Mouse (Mus musculus) ovary, adult 18-20 months (tissue): ENCODE data around the gene Cbx7.
"Not testable (repeated sequence)": the region's sequence is repeated elsewhere in the genome, so short reads cannot be mapped to it uniquely, and the experiment has no call there.

Experiments used
- DNase-seq: peaks from one replicate; pipeline ENCODE4 v3.0.0; 2022; ENCODE audit warnings: low spot score, mixed read lengths

Cbx7 gene

DNA sequence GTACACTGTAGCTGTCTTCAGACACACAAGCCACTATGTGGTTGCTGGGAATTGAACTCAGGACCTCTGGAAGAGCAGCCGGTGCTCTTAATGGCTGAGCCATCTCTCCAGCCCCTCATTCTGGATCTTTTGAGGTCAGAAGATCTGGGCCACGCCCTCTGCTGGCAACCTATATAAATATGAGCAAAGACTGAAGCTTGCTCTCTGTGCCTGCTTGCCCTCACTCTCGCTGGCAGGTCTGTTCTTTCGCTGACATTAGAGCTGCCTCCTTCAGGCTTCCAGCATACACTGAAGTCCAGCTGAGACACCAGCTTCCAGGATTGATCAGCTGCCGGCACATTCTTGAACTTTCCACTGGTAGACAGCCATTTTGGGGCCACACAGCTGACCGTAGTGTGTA, 23.2 kb downstream of the Cbx7 start:
- no peak for DNase-seq

DNA sequence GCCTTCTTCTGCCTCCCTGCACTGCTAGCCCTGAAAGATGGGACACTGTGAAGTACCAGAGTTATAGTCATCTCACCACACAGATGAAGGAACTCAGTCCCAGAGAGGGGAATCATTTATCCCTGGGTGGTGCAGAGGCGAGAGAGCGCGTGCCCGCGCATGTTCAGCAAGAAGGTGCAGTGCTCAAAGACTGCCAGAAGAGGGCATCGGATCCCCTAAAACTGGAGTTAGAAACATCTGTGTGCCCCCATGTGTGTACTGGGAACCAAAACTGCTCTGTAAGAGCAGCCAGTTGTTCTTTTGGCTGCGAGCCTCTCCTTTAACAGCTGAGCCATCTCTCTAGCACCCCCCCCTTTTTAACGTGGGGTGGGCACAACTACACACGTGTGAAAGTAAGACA, 24.1 kb downstream of the Cbx7 start:
- DNase-seq, result no peak

DNA sequence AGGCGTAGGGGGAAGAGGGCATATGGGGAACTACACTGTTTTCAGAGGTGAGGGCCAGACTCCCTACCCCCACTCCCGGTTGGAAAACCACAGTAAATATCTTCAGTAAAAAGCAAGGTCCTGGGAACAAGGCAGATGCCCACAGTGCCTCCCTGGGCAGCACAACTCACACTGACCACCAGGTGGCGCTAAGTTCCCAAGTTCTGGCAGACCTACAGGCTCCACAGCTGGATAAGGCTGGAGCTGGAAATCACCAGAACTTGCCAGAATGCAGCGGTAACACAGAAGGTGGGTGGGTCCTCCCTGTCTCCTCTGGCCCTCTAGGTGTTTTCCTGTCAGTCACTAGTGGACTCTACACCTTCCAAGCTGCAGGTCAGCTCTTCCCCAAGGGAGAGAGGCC, 24.9 kb downstream of the Cbx7 start:
- DNase-seq, result peak; percentile 73

DNA sequence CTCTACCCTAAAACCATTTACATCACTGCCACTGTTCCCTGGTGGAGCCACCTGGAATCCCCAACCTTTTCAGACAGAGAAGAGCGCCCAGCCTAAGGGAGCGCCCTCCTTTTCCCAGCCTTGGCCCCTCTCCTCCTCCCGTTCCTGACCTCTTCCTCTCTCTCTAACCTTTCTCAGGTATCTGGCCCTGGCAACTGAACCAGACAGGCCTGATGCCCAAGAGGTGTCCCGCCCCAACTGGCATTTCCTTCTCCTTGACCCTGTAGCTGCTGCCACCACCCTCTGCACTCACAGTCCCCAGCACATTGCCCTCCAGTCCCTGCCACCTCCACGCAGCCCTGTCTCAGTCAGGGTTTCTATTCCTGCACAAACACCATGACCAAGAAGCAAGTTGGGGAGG, 26.0 kb downstream of the Cbx7 start:
- no peak for DNase-seq

DNA sequence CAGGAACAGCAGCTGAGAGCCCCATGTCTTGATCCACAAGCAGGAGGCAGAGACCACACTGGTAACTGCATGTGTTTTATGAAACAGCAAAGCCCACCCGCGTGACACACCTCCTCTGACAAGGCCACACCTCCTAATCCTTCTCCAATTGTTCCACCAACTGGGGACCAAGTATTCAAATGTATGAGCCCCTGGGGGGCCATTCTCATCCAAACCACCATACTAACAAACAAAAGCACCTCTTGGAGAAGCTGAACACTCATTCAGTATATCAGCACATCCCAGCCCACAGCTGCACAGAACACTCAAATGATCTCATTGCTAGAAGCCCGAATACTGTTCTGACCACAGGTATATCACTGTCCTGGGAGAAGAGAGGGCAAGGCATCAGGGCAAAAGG, 27.3 kb downstream of the Cbx7 start:
- no peak for DNase-seq

DNA sequence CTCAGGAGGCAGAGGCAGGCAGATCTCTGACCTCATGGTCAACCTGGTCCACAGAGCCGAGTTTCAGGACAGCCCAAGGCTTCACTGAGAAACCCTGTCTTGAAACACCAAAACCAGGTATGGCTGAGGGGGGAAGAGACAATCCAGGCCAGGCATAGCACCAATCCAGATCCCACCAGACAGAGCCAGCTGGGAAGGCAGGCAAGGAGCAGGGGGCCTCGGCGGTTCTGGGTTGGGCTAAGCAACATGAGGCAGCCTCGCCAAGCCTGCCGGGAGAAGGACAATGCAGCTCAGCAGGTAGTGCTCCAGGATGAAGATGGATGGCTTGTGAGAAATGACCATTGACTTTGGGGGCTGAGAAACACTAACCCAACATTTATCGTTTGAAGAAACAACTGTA, 28.4 kb downstream of the Cbx7 start:
- DNase-seq, result no peak

DNA sequence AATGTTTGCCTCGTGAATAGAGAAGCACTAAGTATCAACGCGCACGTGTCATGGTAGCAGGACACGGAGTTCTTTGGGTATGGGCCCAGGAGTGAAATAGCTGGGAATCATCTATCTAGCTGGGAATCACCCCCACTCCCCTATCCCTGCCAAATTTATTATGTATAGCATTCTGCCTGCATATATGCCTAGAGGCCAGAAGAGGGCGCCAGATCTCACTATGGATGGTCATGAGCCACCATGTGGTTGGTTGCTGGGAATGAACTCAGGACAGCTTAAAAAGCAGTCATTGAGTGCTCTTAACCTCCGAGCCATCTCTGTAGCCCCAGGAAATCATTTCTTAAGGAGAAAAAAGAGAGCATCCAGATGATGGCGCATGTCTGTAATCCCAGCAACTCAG, 30.0 kb downstream of the Cbx7 start:
- no peak for DNase-seq

DNA sequence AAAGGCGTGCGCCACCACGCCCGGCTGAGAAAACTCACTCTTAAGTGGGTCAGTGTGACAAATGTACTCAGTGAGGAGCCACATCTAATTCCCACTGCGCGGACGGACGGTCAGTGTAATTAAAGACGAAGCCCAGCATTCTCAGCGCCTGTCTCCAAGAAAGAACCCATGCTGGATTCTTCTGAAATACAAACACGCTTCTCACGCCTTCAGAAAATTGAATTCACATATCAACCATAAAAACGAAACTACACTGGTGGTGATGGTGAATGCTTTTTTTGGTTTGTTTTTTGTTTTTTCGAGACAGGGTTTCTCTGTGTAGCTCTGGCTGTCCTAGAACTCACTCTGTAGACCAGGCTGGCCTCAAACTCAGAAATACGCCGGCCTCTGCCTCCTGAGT, 31.0 kb downstream of the Cbx7 start:
- no peak for DNase-seq

DNA sequence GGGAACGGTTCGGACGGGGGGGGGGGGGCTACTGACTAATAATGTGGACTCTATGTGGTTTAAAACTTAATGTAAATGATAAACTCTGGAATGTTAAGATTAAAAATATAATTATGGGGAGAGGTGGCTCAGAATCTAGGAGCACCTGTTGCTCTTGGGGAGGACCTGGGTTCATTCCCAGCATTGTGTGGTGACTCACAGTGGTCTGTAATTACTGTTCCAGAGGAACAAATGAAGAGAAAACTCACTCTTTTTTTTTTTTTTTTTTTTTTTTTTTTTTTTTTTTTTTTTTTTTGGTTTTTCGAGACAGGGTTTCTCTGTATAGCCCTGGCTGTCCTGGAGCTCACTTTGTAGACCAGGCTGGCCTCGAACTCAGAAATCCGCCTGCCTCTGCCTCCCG, 31.4 kb downstream of the Cbx7 start:
- DNase-seq, result not testable (repeated sequence)

DNA sequence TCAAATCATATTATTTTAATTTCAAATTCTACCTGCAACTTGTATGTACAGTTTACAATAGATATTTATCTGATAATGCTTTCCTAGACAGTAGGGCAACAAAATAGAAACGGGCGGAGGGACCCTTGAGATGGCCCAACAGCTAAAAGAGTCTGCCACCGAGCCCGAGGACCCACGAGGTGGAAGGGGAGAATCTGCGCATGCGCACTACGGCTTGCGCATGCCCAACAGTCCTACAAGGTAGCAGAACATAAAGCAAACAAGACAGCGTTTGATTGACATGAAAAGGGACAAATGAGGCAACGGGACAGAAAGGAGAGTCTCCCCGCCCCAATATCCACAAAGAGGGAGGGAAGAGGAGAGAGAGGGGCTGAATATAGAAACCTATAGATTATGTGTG, 31.9 kb downstream of the Cbx7 start:
- DNase-seq, result no peak

DNA sequence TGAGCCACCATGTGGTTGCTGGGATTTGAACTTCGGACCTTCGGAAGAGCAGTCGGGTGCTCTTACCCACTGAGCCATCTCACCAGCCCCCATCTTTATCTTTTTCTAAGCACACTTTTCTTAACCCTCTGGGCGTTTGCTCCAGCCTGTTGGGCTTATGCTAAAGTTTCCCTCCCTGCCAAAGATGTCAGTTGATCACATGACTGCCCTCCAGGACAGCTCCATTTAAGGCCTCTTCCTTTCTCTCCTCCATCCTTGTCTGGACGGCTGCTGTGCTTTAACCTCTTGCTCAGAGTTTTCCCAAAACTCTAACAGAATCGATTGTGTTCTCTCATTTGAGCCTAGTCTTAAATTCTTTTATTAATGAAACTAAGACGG, 34.6 kb downstream of the Cbx7 start:
- DNase-seq, result no peak

DNA sequence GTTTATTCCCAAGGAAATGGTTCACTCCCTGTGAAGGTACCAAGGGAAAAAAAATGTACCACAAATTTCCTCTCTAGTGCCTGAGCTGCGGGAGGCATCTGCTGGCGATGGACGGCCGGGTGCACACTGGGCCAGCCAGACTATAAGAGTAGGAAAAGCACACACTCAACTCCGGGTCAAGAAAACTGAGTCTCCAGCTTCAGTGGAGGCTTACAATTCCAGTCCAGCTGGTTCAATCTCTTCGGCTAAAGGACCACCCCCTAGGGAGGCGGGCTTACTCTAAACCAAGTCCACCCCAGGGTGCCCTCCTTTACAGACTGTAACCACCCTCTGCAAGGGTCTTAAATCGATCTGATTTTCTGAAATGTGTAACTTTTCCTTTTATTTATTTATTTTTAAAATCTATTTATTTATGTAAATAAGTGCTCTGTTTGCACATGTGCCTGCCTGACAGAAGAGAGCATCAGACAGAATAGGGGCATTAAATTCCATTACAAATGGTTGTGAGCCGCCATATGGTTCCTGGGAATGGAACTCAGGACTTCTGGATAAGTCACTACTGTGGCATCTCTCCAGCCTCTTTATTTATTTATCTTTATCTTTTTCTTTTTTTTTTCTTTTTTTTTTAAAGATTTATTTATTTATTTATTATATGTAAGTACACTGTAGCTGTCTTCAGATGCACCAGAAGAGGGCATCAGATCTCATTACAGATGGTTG, 35.1 kb downstream of the Cbx7 start:
- DNase-seq, result no peak

DNA sequence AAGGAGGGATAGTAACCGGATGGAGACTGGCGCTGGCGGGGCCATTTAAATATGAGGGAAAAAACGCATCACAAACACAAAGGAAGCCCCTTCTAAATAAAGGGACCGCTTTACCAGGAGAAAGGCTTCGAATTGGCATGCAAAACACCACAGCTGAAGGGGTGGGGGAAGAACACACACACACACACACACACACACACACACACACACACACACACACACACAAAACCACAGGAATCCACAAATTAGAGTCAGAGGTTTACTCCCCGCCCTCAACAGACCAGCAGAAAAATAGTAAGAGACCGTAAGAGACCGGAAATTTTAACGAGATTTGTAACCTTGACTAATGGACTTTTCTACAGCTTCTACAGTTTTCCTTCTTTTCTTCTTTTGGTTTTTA, 36.1 kb downstream of the Cbx7 start:
- no peak for DNase-seq

DNA sequence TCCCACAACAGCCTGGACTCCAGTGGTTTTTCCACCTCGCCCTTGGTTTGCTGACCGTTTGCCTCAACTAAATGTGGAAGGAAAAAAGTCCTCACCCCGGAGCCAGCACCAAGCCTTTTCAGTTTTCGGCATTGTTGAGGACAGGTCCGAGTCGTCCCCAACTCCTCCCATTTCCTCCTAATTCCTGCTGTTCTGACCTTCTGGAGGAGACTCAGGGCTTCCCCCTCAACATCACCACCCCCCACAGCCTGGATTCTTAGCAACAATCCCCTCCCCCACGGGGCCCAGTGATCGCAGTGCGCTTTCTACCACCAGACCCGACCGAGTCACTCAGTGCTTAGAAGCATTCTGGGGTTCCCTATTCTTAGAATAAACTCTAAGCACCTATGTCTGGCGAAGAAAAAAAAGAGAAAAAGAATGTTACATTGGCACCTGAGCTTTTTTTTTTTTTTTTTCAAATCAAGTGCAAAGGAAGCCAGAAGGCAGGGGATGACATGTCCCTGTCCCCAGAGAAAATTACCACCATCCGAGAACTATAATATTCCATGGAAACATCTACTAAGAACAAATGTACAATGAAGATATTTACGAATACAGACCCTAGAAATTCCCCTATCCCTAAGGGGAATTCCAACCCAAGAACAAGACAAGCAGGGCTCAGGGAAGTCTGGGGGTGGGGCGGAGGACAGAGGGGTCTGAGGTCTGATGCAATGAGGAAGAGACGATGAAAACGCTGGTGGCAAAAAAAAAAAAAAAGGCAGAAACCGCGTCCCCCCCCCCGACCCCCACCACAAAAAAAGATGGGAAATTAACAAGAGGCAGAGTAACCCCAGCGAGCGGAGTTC, 37.0 kb downstream of the Cbx7 start:
- no peak for DNase-seq

DNA sequence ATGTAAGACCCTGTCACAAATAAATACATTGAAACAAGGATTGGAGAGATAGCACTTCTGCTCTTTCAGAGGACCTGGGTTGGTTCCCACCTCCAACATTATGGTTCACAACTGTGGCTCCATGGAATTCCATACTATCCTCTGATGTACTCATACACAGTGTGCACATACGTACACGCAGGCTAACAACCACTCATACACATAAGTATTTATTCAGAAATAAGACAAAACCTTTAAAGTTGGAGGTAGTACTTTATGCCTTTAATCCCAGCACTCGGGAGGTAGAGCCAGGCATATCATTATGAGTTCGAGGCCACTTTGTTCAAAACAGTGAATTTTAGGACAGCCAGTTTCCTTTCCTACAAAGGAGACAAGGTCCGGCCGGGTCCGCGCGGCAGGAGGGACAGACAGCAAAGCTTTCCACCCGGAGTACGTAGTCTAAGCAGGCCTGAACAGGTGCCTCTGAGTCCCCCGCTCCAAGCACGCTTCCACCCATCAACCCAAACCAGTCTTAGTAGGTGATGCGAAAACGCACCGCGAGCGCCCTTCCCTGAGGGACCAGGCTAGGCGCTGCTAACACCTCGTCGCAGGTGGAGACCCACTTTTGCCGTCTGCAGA, 37.8 kb downstream of the Cbx7 start:
- no peak for DNase-seq

DNA sequence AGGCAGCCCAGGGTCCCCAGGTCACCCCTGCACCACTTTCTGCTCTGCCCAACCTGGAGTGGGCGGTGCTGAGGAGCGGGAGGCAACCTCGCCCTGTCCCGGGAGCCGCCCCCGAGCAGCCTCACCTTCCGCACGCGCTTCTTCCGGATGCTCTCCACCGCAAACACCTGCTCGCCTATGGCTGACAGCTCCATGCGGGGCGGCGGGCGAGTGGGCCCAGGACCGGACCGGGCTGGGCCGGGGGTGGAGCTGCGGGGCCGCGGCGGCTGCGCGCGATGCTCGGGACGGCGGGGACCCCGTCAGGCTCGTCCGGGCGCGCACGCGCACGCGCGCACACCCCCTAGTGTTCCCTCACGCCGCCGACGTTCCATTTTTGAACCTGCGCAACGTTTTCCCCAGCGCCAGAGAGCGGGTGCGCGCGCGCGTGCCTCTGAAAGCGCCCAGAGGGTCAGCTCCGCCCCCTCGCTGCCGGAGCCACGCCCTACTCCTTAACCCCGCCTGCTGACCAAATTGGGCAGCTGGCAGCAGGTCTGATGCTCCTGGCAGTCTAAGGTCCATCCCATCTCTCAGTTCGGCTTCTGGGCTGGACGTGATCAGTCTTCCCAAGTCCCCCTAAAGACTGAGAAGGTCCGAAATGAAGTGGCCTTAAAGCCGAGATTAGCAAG, 38.5 kb downstream of the Cbx7 start:
- DNase-seq, result peak; percentile 82

DNA sequence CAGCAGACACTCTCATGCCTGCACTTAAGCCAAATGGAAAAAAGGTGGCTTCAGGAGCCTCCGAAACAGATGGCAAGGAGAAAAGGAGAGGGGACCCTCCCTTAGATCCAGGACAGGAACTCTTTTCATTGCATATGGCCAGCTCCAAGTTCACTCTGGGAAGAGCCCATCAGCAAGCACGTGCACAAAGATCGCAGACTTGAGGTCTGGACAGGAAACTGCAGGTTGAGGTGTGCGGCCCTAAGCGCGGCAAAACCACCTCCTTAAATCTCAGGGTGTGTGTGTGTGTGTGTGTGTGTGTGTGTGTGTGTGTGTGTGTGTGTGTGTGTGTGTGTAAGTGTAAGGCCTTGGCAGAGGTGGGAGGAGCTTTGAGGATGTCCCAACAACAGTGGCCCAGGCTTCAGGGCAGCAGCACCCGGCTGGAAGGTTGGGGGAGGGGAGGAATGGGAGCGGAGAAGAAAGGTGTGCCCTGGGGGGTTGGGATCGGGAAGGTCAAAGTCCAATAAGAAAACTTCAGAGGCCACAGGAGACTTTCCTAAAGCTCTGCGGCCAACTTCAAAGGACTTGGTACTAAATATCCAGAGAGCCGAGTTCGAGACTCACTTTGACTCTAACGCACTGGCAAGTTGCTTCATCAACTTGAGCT, 39.3 kb downstream of the Cbx7 start:
- DNase-seq, result no peak

DNA sequence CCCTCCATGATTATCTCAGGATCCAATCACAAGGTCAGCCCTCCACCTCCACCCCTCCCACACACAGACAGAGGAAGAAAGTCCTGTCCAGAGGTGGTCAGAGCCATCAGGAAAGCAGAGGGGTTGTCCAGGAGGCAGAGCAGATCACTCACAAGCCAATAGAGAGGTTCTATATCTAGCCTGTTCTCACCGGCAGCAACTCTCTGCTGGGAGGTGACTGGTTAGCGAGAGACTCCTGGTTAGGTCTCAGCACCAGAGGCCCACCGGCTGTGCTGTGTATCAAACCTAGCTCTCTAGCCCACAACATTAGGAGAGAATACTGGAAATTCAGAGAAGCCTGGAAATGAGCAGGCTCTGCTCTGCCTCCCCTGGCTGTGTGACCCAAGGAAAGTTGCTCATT, 41.2 kb downstream of the Cbx7 start:
- no peak for DNase-seq

DNA sequence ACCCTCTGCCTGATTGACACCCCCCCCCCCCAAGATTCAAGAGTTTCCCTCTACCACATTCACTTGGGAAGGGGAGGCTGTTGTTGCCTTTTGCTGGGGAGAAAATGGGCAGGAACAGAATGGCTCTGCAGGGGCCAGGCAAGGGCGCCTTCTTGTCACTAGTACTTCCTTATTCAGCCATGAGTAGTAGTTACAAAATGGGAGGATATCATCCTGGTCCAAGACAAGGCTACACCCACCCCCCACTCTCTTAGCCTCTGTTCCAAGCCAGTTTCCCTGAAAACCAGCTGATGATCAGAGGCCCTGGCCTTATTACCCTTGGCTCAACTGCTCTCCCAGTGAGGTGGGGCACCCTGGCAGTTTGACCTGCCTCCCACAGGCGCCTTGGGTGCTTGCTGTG, 42.2 kb downstream of the Cbx7 start:
- DNase-seq, result no peak

DNA sequence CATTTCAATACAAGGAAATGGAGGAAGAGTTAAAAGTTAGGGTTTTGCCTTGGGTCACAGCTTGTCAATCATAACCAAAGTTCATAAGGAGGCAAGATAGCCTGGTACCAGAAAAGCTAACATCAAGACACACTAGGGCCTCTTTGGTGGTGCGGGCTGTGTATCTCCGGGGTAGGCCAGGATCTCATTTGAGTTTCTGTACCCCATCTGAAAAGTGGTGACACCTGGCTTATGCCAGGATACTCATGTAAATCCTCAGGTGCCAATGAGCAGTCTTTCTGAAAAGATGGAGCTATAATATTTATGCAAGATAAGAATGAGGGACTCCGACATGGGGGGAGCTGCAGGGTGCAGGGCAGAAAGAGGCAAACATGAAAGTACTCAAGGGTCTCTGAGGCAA, 42.6 kb downstream of the Cbx7 start:
- DNase-seq, result no peak

DNA sequence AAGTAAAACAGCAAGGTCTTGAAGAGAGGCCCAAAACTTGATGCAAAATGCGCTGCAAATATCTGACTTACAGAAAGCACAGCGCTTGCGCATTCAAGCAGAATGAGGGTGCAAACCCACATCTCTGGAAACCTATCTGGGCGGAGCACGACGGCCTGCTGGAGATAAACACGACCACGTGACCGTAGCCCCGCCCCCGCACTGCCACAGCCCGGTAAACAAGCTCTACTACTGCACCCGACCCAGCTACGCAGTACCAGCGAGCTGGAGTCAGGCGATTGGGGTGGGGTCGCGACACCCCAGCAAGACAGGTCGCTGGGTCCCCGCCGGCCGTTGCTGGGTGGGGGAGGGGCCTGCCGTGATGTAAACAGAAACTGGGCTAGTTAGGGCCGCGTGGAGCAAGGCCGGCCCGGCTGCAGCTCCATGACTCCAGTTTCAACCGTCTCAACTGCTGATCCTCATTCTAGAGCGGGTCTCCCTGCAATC, 43.2 kb downstream of the Cbx7 start:
- peak; percentile 93 for DNase-seq

DNA sequence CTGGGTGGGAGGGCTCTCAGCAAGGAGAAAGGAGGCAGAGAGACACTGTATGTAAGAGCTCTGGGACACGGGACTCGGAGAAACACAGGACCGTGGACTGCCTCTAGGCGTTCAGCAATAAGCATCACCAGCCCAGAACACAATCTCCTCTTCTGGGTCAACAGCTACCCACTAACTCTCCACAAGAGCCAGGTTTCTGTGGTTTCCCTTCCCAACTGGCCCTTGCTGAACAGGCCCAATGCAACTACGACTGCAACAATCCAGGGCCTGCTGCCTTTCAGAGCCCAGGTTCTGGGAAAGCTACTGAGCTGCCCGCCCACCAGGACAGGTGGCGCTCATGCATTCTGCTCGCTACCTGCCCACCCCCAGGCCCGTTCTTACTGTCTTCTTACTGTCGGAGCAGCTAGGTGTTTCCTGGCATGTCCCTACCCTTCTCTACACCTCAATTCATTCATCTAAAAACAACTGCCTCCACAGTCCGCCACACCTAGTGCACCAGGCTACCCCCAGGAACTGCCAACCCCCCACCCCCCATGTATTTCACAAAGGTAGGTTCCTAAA, 44.0 kb downstream of the Cbx7 start:
- DNase-seq, result no peak
